Mouse (Mus musculus) brain, embryonic 14.5 days (tissue): ENCODE data around the gene Jag2.

Source experiments
- CTCF ChIP-seq: fragments of 200-500 bp; IDR thresholded peaks from 2 replicates; pipeline ENCODE4 v1.5.1; 2012; ENCODE audit warnings: inconsistent platforms, mild to moderate bottlenecking, moderate library complexity, borderline replicate concordance; ENCODE audit not compliant: insufficient read depth, insufficient read length; ENCODE audit errors: extremely low read depth
- POLR2A ChIP-seq: fragments of 200-500 bp; IDR thresholded peaks from 2 replicates; pipeline ENCODE4 v1.6.1; 2012; ENCODE audit warnings: mild to moderate bottlenecking, inconsistent platforms, borderline replicate concordance; ENCODE audit not compliant: poor library complexity, insufficient read depth, insufficient read length, severe bottlenecking; ENCODE audit errors: extremely low read depth

GRCm38 (mm10) chr12:112903941-112904340 is 25.6 kb downstream of the Jag2 start:
- TF ChIP-seq CTCF (no peak), POLR2A (no peak)
